Mouse (Mus musculus) stomach, postnatal 0 days (tissue): ENCODE measurements around the gene Ybx2.
A peak's percentile ranks its signal among the peaks of the same experiment; 100 is the strongest.

Experiments
- CTCF ChIP-seq: IDR thresholded peaks from 2 replicates; pipeline ENCODE4 v1.5.1; 2016; ENCODE audit warnings: antibody characterized with exemption, low read depth, mild to moderate bottlenecking, moderate library complexity
- EP300 ChIP-seq: optimal IDR thresholded peaks from 2 replicates; pipeline ENCODE3; 2016; ENCODE audit warnings: antibody characterized with exemption

DNA sequence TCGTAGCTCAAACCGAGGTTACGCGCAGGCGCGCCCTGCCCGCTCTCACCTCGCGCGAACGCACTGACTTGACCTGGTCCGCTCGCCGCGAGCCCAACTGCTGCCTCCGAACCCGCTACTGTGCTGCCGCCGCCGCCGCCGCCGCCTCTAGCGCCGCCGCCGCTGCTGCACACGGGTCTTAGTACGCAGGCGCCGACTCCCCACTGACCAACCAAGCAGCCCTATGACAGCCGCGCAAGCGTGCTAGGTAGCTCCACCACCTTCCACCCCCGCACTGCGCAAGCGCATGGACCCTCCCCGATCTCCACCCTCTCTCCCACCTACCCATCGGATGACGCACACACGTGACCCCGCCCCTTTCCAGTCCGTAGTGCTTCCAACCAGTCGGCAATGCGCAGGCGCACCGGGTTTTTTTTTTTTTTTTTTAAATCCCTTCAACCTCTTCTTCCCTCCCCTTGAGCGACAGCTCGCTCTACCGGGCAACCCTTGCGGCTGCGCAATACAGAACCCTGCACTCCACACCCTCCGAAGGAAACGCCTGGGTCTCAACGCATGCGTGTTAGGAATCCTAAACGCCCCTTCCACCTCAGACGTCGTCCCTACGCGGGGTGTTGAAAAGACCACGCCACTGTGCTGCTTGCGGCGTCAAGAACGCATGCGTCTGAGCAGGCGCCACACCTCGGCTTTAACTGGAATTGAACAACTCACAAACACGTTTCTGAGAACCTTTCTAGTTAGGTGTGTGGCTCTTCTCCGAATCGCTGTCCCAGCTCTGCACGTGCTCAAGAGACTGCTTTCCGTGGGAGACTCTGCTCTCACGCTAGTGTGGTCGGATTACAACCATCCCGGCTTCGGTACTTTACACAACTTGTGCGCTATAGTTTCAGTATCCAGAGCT lies 14.2 kb upstream of the Ybx2 start, which contains the start of gene Eif5a:
- TF ChIP-seq CTCF (peak; percentile 79), EP300 (no peak)
